Mouse (Mus musculus) kidney, embryonic 16.5 days (tissue): ENCODE results near the gene Pitpnm2. TPM values are rescaled to one million over a fixed set of nuclear protein-coding genes. Genes with fewer than 3 reads are reported as not detected.

Experiments
- ATAC-seq: fragments of 200-750 bp; cut with Nextera tagmentation; 2 replicates; pipeline ENCODE4 v1.8.0; 2017; ENCODE audit warnings: moderate TSS enrichment; ENCODE audit not compliant: low FRiP score, low TSS enrichment
- H3K27ac ChIP-seq: fragments of 300-500 bp; sonication (generic); 2 replicates; pipeline ENCODE4 v1.5.1; 2014; ENCODE audit warnings: low read length
- H3K27me3 ChIP-seq: fragments of 300-500 bp; sonication (generic); 2 replicates; pipeline ENCODE4 v1.6.1; 2014; ENCODE audit warnings: low read length, control low read depth, mixed read lengths; ENCODE audit not compliant: insufficient read depth
- H3K36me3 ChIP-seq: fragments of 300-500 bp; sonication (generic); 2 replicates; pipeline ENCODE4 v1.6.1; 2014; ENCODE audit warnings: low read length, control low read depth, mixed read lengths; ENCODE audit not compliant: insufficient read depth
- H3K4me1 ChIP-seq: fragments of 300-500 bp; sonication (generic); 2 replicates; pipeline ENCODE4 v1.6.1; 2014; ENCODE audit warnings: low read length, control low read depth, mixed read lengths; ENCODE audit not compliant: insufficient read depth
- H3K4me2 ChIP-seq: fragments of 300-500 bp; sonication (generic); replicated peaks from 2 replicates; pipeline ENCODE4 v1.6.1; 2014; ENCODE audit warnings: low read depth, low read length
- H3K4me3 ChIP-seq: fragments of 300-500 bp; sonication (generic); 2 replicates; pipeline ENCODE4 v1.5.1; 2014; ENCODE audit warnings: mild to moderate bottlenecking, low read length
- H3K9ac ChIP-seq: fragments of 300-500 bp; sonication (generic); replicated peaks from 2 replicates; pipeline ENCODE4 v1.6.1; 2014; ENCODE audit warnings: low read length
- H3K9me3 ChIP-seq: fragments of 300-500 bp; sonication (generic); 2 replicates; pipeline ENCODE4 v1.6.1; 2016; ENCODE audit warnings: low read length, control low read depth
- WGBS: fragments of 180-500 bp; shearing (Covaris S2); extraction: QIAGEN DNeasy Blood & Tissue Kit; methylation state at CpG from one replicate; pipeline ENCODE4 v1.1.7; 2014; 5-methylcytosine and 5-hydroxymethylcytosine counted together
- polyA plus RNA-seq: library from polyadenylated mRNA; unstranded; fragments of >200 nt; fragmentation: Nextera tagmentation; extraction: Ambion mirVana; gene quantifications from 2 replicates; pipeline ENCODE4 v1.2.1, GENCODE M21; 2015

Gene Pitpnm2
- polyA plus RNA-seq, 1 experiment from 2014 or later = 4.1 TPM

- H3K27me3 ChIP-seq = no peaks in the 10 kb centered on the region
- ATAC-seq = peak; percentile 96
- under 1% methylated on average over 66 of the region's 66 CpGs for WGBS
- H3K27ac ChIP-seq = peak within 1 kb of the TSS; percentile 91
- 0 out of 2 replicates have a peak, but pooled peaks cover 3% of the 10 kb centered on the region for H3K9me3 ChIP-seq
- H3K4me3 ChIP-seq = peak within 1 kb of the TSS; percentile 92
- H3K4me1 ChIP-seq = peaks cover 25% of the 10 kb centered on the region
- peaks cover 4% of the 10 kb centered on the region; the same call in 1 of the 2 replicates for H3K36me3 ChIP-seq
- peak within 1 kb of the TSS; percentile 95 for H3K4me2 ChIP-seq
- H3K9ac ChIP-seq = peak within 1 kb of the TSS; percentile 80
Measured at GRCm38 (mm10) chr5:124111742-124112497, 137.6 kb downstream of the Pitpnm2 start, which contains the start of gene Ogfod2. Ogfod2 (plus strand) TSS chr5:124112297.

- Histone ChIP-seq H3K27ac (peak overlapping the region; percentile 80), H3K9ac (peak overlapping the region; percentile 78), H3K4me2 (peak overlapping the region; percentile 95), H3K9me3 (0 out of 2 replicates have a peak, but pooled peaks cover 3% of the 10 kb centered on the region), H3K36me3 (peaks cover 4% of the 10 kb centered on the region; the same call in 1 of the 2 replicates), H3K4me3 (peak overlapping the region; percentile 92), H3K4me1 (peaks cover 19% of the 10 kb centered on the region), H3K27me3 (no peaks in the 10 kb centered on the region)
- no peak for ATAC-seq
- WGBS = 21% methylated on average over 17 of the region's 17 CpGs
Measured at GRCm38 (mm10) chr5:124111077-124111741, 138.4 kb downstream of the Pitpnm2 start.

DNA sequence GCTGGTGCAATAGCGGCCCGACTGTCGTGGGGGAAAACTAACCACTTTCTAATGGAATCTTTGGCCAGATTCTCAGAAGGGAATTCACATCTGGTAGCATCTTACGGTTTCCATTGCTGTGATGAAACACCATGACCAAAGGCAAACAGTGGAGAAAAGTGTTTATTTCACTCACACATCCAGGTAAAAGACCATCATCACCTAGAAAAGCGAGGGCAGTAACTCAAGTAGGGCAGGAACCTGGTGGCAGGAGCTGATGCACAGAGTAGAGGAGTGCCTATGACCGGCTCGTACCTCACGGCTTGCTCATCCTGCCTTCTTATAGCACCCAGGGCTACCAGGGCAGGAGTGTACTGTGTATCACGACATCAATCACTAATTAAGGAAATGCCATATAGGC is 146.0 kb downstream of the Pitpnm2 start:
- Histone ChIP-seq H3K9me3 (peaks cover 3% of the 10 kb centered on the region; the same call in 1 of the 2 replicates), H3K27ac (no peak overlapping the region), H3K36me3 (no peaks in the 10 kb centered on the region), H3K4me3 (no peak overlapping the region), H3K9ac (no peak overlapping the region), H3K4me2 (no peak overlapping the region), H3K27me3 (no peaks in the 10 kb centered on the region), H3K4me1 (no peaks in the 10 kb centered on the region)
- WGBS = 95% methylated on average over 9 of the region's 9 CpGs
- no peak for ATAC-seq

DNA sequence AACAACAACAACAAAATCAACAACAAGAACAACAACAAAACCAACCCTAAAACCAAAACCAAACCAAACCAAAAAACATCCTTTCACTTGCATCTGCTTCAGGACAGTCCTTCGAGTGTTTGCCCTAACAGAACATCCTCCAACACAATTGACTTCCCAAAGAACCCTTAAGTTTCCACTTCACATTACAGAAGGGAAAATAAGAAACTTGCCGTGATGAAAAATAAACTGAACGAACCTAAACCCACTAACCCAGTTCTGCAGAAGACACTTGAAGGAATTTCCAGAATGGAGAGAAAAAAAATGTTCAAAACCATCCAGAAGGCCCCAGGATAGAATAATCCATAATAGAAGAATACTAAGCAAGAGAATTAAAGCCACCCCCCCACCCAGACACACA is 146.5 kb downstream of the Pitpnm2 start:
- H3K4me1 ChIP-seq = no peaks in the 10 kb centered on the region
- H3K4me3 ChIP-seq = no peak overlapping the region
- no peak for ATAC-seq
- WGBS = 89% methylated on average over 3 of the region's 3 CpGs
- H3K27ac ChIP-seq = no peak overlapping the region
- peaks cover 3% of the 10 kb centered on the region; the same call in 1 of the 2 replicates for H3K9me3 ChIP-seq
- H3K36me3 ChIP-seq = no peaks in the 10 kb centered on the region
- H3K27me3 ChIP-seq = no peaks in the 10 kb centered on the region
- no peak overlapping the region for H3K4me2 ChIP-seq
- H3K9ac ChIP-seq = no peak overlapping the region

GRCm38 (mm10) chr5:124102326-124102725 is 147.2 kb downstream of the Pitpnm2 start:
- Histone ChIP-seq H3K4me2 (no peak overlapping the region), H3K36me3 (no peaks in the 10 kb centered on the region), H3K9me3 (peaks cover 3% of the 10 kb centered on the region; the same call in 1 of the 2 replicates), H3K27me3 (no peaks in the 10 kb centered on the region), H3K4me1 (no peaks in the 10 kb centered on the region), H3K9ac (no peak overlapping the region), H3K27ac (no peak overlapping the region), H3K4me3 (no peak overlapping the region)
- WGBS = 84% methylated on average over 6 of the region's 6 CpGs
- ATAC-seq = no peak

- H3K4me2 ChIP-seq = no peak overlapping the region
- H3K4me3 ChIP-seq = no peak overlapping the region
- no peak overlapping the region for H3K27ac ChIP-seq
- peaks cover 3% of the 10 kb centered on the region; the same call in 1 of the 2 replicates for H3K9me3 ChIP-seq
- no peaks in the 10 kb centered on the region for H3K36me3 ChIP-seq
- no peak overlapping the region for H3K9ac ChIP-seq
- no peak for ATAC-seq
- no peaks in the 10 kb centered on the region for H3K27me3 ChIP-seq
- WGBS = 92% methylated on average over 11 of the region's 11 CpGs
- H3K4me1 ChIP-seq = peaks cover 3% of the 10 kb centered on the region
Measured at GRCm38 (mm10) chr5:124100128-124101044, 149.2 kb downstream of the Pitpnm2 start.

DNA sequence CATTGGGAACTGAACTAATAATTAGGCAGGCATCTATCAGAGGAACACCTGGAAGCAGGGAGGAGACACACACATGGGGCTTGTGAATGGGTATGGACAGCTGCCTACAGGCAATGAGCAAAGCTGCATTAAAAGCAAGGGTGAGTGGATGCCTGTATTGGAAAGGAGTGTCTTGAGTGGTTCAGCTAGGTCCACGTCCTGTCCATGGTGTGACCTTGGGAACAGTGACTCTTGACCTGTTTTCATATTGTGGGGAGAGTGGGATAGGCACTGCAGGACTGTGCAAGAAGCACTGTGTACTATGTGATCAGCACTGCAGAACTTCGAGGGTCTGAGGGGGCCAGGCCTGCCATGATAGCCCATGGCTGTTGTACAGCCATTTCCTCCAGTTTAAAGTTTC is 150.6 kb downstream of the Pitpnm2 start:
- H3K4me2 ChIP-seq = no peak overlapping the region
- no peaks in the 10 kb centered on the region for H3K36me3 ChIP-seq
- H3K27ac ChIP-seq = no peak overlapping the region
- peaks cover 9% of the 10 kb centered on the region for H3K4me1 ChIP-seq
- WGBS = 86% methylated on average over 2 of the region's 2 CpGs
- peaks cover 3% of the 10 kb centered on the region; the same call in 1 of the 2 replicates for H3K9me3 ChIP-seq
- no peak overlapping the region for H3K4me3 ChIP-seq
- H3K9ac ChIP-seq = no peak overlapping the region
- 0 out of 2 replicates have a peak, but pooled peaks cover 3% of the 10 kb centered on the region for H3K27me3 ChIP-seq
- no peak for ATAC-seq

DNA sequence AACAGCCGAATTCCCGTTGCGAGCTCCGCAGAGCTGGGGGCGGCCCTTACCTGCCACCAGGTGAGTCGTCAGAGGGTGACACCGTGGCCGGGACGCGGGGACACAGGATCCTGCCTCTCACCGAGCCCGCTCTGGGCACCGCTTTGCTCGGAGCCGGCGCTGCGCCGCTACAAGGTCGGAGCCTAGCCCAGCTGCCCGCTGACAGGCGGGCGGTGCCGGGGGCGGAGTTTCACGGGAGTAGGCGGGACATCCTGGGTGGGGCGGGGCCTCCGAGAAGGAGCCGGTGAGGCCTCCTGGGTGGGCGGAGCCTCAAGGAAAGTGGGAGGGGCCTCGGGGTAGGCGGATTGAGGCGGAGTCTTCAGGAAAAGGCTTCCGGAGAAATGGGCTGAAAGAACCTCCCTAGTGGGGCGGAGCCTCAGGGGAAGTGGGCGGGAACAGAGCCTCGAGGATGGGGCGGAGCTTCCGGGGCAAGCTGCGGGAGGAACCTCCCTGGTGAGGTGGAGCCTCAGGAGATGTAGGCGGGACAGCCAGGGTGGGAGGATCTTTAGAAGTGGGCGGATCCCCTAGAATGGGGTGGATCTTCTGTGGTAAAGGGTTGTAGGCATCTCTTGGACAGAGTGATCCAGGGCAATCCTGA is 153.8 kb downstream of the Pitpnm2 start, which contains the start of gene Abcb9:
Gene Abcb9 (minus strand): TSS at position 203 of the 637 bp plus-strand sequence.
- WGBS = 1% methylated on average over 42 of the region's 42 CpGs

More for the DNA sequence above, 153.8 kb downstream of the Pitpnm2 start, which contains the start of gene Abcb9:
- H3K4me1 ChIP-seq = peaks cover 9% of the 10 kb centered on the region
- H3K27ac ChIP-seq = no peak within 1 kb of the TSS
- peak within 1 kb of the TSS; percentile 61 for H3K4me3 ChIP-seq
- ATAC-seq = peak; percentile 85
- H3K4me2 ChIP-seq = peak within 1 kb of the TSS; percentile 93
- 0 out of 2 replicates have a peak, but pooled peaks cover 3% of the 10 kb centered on the region for H3K27me3 ChIP-seq
- no peaks in the 10 kb centered on the region for H3K36me3 ChIP-seq
- H3K9me3 ChIP-seq = peaks cover 3% of the 10 kb centered on the region; the same call in 1 of the 2 replicates
- peak within 1 kb of the TSS; percentile 74 for H3K9ac ChIP-seq
